Comparison of ENCODE assay signal across 8 mouse cellular contexts in the genomic region with DNA sequence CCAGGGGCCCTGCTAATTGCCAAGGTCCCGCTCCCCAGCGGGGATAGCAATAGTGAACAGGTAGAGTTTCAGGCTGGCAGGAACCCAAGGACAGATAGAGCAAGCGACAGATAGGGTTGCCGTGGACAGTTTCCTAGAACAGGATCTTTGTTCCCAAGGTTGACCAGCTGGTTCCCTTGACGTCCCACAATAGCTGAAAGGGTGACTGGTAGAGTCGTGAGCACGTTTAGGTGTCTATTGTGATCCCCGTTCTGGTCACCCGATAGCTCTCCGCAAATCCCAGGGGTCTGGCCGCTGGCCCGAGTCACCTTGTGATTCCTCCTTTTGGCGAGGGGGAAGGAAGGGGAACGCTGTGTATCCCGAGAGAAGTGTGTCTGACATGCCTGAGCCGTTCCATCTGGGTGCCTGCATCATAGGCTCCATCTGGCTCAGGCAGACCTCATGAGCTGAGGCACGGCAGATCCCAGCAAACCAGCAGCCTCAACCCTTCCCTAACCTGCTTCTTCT. TPM values are rescaled to one million over a fixed set of nuclear protein-coding genes. Genes with fewer than 3 reads are reported as not detected.
DNase-seq lines count a peak whose midpoint lies in the region.

No protein-coding gene starts in this region.

- H3K4me1 ChIP-seq in midbrain, embryonic 10.5 days = peaks cover 17% of the 10 kb centered on the region

- H3K9me3 ChIP-seq in midbrain, embryonic 10.5 days (replicated peaks) = peaks cover 5% of the 10 kb centered on the region; the same call in 1 of the 2 replicates

- no peaks in the 10 kb centered on the region for H3K36me3 ChIP-seq in midbrain, embryonic 10.5 days

- H3K4me3 ChIP-seq in midbrain, embryonic 10.5 days = no peak overlapping the region

- WGBS in midbrain, embryonic 10.5 days = 73% methylated on average over 17 of the region's 17 CpGs

- no peak overlapping the region for H3K27ac ChIP-seq in midbrain, embryonic 10.5 days (replicated peaks)

- no peaks in the 10 kb centered on the region for H3K27me3 ChIP-seq in midbrain, embryonic 10.5 days (ENCODE audit: low read depth, poor library complexity, severe bottlenecking)

- peak; percentile 38 to 56 for DNase-seq in adrenal gland, postnatal 36 days
- DNase-seq in adrenal gland, adult 8-10 months = no peak
- DNase-seq in right cerebral cortex, postnatal 10 days (ENCODE audit: low spot score in 2 of 2) = peak; percentile 44 to 56
- DNase-seq in right cerebral cortex, postnatal 25 days = no peak
- DNase-seq in heart, postnatal 4 days = peak; percentile 84
- DNase-seq in testis, postnatal 10 days (ENCODE audit: low spot score) = peak; percentile 72
- no peak for DNase-seq in midbrain, embryonic 10.5 days (ENCODE audit: low spot score)
- no peak for DNase-seq in liver

RNA-seq across cellular contexts. Expression of gene Atp2a2, which starts 8.7 kb away (rescaled TPM):
- 100 to 1,000 TPM; 195 to 199 TPM for total RNA-seq in adrenal gland, postnatal 36 days (2021)
- 100 to 1,000 TPM; 187 to 206 (median 196) TPM for total RNA-seq in adrenal gland, adult 8-10 months (2022)
- total RNA-seq in heart, postnatal 4 days (2021) = 1,000 to 10,000 TPM; 5,023 to 5,799 TPM
- 37.0 and 37.7 TPM in 2 replicates for polyA plus RNA-seq in midbrain, embryonic 10.5 days (2016; fragmentation: Nextera tagmentation; extraction: Ambion mirVana)

Comparison
In these comparisons a context has a peak if more than half of its experiments do, and no peak if none do; other contexts are left out.
1. DNase-seq: peak in adrenal gland, postnatal 36 days (2 of 2), right cerebral cortex, postnatal 10 days (2 of 2), heart, postnatal 4 days (single experiment) and testis, postnatal 10 days (single experiment); none in adrenal gland, adult 8-10 months (single experiment), right cerebral cortex, postnatal 25 days (single experiment), midbrain, embryonic 10.5 days (single experiment) and liver (single experiment).
2. RNA of gene Atp2a2, which starts 8.7 kb away (total RNA-seq): 5,023 to 5,799 TPM in heart, postnatal 4 days; 187 to 206 TPM in adrenal gland, adult 8-10 months and 195 to 199 TPM in adrenal gland, postnatal 36 days; every median in the first group is over 10 times any median in the second.